Mouse (Mus musculus) retina, postnatal 7 days (tissue): Measurements from ENCODE around the gene Scyl1.
"Not testable (repeated sequence)": the region's sequence is repeated elsewhere in the genome, so short reads cannot be mapped to it uniquely, and the experiment has no call there.

Source experiments
- DNase-seq: peaks from one replicate; pipeline ENCODE4 v3.0.0-alpha.2; 2012; ENCODE audit warnings: low read depth, low spot score

Gene Scyl1

GRCm38 (mm10) chr19:5803041-5803880, 32.0 kb upstream of the Scyl1 start:
- peak; percentile 97 for DNase-seq

GRCm38 (mm10) chr19:5802787-5803040, 31.5 kb upstream of the Scyl1 start:
- no peak for DNase-seq

GRCm38 (mm10) chr19:5802011-5802786, 31.0 kb upstream of the Scyl1 start:
- DNase-seq, result peak; percentile 97

GRCm38 (mm10) chr19:5801432-5801964, 30.3 kb upstream of the Scyl1 start:
- no peak for DNase-seq

GRCm38 (mm10) chr19:5800632-5801431, 29.6 kb upstream of the Scyl1 start:
- DNase-seq, result no peak

GRCm38 (mm10) chr19:5800350-5800631, 29.1 kb upstream of the Scyl1 start:
- no peak for DNase-seq

- DNase-seq, result no peak
These were observed 28.5 kb upstream of the Scyl1 start for GRCm38 (mm10) chr19:5799566-5800349.

- no peak for DNase-seq
These were observed 27.7 kb upstream of the Scyl1 start for GRCm38 (mm10) chr19:5798700-5799479.

- no peak for DNase-seq
These were observed 26.3 kb upstream of the Scyl1 start for GRCm38 (mm10) chr19:5797381-5798111.

GRCm38 (mm10) chr19:5796573-5797111, 25.4 kb upstream of the Scyl1 start:
- DNase-seq, result no peak

- DNase-seq, result no peak
These were observed 24.7 kb upstream of the Scyl1 start for GRCm38 (mm10) chr19:5795668-5796572.

GRCm38 (mm10) chr19:5794771-5795576, 23.8 kb upstream of the Scyl1 start:
- DNase-seq, result no peak

GRCm38 (mm10) chr19:5793917-5794770, 22.9 kb upstream of the Scyl1 start:
- DNase-seq, result not testable (repeated sequence)

GRCm38 (mm10) chr19:5793116-5793515, 21.9 kb upstream of the Scyl1 start:
- DNase-seq, result peak; percentile 57

GRCm38 (mm10) chr19:5791329-5791728, 20.1 kb upstream of the Scyl1 start:
- no peak for DNase-seq

- DNase-seq, result no peak
These were observed 17.8 kb upstream of the Scyl1 start for GRCm38 (mm10) chr19:5789066-5789465.

GRCm38 (mm10) chr19:5788620-5789019, 17.4 kb upstream of the Scyl1 start:
- DNase-seq, result no peak
